Mouse (Mus musculus) heart, adult 8-10 months (tissue): Measurements from ENCODE around the gene Ift43. TPM values are rescaled to one million over a fixed set of nuclear protein-coding genes. Genes with fewer than 3 reads are reported as not detected.

ENCODE experiments used
- DNase-seq: peaks from one replicate; pipeline ENCODE4 v3.0.0; 2022; ENCODE audit warnings: low spot score
- total RNA-seq, 4 experiments: library from RNA; stranded (reverse); gene quantifications; 2 replicates each; pipeline ENCODE4 v1.2.4; 2022

Ift43 gene
- total RNA-seq = 10 to 100 TPM; 24.9 to 32.3 (median 27.7) TPM

DNA sequence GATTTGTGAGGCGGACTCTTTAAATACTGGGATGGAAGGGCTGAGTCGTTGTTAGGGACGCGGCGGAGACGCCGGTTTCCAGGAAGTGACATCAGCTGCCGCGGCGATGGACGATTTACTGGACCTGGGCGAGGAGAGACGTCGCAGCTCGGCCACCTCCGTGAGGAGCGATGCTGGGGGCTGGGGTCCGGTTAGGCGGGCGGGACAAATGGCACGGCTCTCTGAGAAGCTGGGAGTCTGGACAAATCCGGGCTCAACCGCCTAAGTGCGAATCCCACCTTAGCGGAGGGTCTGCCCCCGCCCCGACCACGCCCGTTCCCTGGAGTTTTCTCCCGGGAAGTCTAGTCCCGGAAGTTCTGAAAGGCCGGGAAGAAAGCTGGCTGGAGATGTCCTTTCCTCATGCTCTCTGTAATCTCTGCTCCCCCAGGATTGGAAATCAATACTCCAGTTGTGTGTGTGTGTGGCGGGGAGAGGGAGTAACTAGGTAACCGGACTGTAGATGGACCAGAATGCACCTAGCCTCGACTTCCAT lies at the start of gene Ift43:
Ift43 (plus strand) TSS at position 61 of the 532 bp plus-strand sequence.
- DNase-seq = peak; percentile 82

- DNase-seq = no peak
Measured at GRCm38 (mm10) chr12:86035586-86035985, 46.8 kb upstream of the Ift43 start.

DNA sequence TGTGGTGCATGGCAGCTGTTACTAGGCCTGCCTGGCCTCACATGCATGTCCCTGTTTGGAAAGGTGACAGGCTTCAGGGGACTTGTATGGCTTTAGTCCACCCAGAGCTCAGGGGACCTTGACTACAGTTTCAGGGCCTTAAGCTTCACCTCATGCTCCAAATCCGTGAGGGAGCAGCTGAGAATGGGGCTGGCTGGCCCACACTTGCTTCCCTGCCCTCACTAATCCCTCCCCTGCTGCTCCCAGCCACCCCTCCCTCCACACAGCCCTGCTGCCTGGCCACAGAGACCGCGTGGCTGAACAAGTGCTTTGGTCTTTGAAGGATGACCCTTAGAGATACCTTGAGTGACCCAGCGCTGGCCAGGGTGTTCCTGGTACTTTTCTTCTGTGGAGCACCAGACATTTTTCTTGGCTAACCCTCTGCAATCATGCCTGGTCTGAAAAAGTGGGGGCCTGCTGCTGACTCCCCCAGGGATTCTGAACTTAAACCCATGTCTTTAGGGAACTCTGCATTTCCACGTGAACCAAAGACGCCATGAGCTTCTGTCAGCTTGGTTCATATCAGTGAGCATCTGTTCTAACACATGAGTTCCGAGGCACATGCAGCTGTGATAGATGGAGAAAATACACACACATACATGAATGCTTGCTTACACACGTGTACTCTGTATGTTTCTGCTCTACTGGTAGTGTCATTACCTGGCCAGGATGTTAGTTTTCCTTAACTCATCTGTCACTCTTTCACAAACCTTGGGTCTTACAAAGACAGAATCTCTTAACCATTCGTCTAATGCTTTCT lies 45.8 kb upstream of the Ift43 start:
- DNase-seq = no peak

DNA sequence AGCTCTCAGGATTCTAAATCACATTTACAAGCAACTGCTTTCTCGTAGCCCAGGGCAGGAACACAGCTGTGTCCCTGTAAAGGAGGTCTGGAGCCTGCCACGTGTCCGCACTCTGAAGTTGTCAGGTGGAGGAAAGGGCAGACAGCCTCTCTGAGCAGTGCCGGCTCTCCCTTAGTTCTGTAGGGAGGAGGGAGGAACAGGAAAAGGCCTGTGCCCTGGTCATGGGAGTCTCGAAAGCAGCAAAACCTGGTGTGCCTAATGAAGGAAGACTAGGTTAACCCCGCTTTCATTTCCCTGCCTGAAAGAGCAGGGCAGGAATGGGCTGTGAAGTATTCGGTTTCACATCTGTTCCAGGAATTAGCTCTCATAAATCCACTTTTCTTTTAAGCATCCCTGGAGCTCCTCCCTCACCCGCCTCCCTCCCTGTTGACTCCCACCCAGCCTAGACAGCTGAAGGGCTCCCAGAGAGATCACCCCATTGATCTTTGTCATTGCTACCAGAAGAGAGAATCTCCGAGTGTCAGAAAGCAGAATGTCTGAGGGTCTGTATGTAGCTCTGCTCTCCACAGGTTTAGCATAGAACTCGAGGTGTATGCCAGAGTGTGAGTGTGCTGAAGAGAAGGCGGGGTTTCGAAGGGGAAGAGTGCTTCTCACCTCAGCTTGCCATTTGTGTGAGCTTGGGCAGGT lies 45.0 kb upstream of the Ift43 start:
- DNase-seq = no peak

DNA sequence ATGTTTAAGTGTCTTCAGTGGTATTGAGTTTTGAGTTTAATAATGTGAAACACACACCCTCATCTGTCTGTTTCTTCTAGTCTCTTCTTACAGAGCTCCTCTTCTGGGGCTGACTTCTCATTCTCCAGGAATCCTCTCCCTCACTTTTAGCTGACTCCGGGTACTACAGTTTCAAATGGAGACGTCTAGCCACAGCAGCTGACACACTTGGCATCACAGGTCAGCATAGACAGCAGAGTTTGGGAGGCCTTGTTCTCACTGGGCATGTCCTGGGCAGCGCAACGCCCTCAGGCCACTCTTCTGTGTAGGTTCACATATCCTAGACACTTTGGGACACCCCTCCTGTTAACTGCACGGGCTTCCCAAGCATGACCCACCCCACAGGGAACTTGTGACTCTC lies 43.3 kb upstream of the Ift43 start:
- DNase-seq = no peak

DNA sequence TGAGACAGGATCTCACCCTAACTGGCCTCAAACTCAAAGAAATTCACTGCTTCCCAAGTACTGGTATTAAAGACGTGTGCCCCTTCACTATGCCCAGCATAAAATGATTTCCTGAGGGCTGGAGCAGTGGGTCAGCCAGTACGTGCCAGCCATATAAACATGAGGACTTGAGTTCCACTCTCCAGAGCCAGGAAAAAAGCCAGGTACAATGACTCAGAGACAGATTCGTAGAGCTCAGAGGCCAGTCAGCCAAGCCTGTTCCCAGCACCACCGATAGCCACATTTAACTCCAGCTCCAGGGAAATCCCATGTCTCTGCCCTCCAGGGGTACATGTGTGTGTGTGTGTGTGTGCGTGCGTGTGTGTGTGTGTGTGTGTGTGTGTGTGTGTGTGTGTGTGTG lies 42.6 kb upstream of the Ift43 start:
- no peak for DNase-seq

DNA sequence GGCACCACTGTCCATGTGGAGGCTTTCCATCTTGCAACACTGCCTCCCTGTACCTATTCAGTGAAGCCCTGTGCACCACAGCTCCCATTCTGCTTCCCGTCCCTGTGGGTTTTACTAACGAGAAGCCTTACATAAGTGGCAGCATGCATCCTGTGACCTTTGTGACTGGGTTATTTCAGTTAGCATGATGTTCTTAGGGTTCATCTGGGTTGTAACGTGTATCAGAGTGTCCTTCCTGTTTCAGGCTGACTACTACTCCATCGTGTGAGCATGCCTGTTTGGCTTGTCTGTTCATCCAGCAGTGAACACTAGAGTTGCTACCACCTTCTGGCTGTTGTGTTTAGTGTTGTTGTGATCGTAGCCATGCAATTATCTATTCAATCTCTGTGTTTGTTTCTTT lies 36.2 kb upstream of the Ift43 start:
- no peak for DNase-seq

- no peak for DNase-seq
Measured at GRCm38 (mm10) chr12:86046776-86047175, 35.6 kb upstream of the Ift43 start.

DNA sequence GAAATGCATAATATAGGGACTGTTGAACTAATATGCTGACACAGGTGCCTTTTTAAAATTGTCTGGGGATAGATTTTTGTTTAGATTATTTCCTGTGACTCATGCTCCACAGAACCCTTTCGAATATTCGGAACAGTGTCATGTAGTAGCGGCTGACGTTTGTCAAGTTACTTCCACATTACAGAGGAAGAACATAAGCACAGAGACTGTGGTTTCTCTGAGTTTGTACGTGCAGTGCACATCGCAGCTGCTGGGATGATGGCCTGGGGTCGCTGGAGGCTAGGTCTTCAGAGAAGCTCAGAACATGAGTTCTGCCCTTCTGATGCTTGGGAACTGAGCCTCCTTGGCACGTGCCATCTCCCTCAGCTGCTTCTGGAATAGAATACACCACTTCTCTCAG lies 35.0 kb upstream of the Ift43 start:
- DNase-seq = no peak

- DNase-seq = no peak
Measured at GRCm38 (mm10) chr12:86049813-86050212, 32.5 kb upstream of the Ift43 start.

GRCm38 (mm10) chr12:86051477-86051876 lies 30.9 kb upstream of the Ift43 start:
- DNase-seq = no peak

DNA sequence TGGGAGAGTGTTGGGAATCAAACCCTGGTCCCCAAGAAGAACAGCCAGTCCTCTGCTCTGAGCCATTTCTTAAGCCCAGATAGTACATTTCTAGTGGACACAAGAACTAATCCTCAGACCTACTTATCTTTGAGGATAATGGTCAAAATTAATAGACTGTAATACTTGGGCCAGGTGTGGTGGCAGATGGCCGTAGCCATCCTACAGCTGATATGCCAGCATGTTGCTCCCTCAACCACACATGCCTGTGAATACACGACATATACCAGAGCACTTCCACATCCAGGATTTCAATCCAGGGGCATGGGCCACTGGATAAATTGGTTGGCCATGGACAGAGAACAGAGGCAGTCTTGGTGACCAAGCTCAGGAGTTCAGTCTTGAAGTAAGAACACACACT lies 27.0 kb upstream of the Ift43 start:
- no peak for DNase-seq

GRCm38 (mm10) chr12:86056976-86057375 lies 25.4 kb upstream of the Ift43 start:
- DNase-seq = peak; percentile 22

DNA sequence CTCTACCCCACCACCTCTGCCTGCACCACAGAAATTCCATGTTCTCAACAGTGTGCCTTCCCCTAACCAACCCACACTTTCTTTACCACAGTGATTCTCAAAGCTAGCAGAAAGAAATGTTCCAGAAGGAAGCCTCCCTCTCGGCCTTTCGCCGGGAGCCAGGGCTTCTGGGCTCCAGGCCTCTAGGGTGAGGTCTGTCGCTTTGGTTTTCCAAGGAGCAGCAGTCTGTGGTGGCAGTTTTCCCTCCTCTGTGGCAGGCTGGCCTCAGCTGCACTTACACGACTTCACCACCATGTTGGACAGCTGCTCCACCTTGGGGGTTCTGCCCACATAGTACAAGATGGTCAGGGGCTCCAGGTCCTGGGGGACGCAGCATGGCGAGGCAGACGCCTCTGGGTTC lies 24.8 kb upstream of the Ift43 start:
- no peak for DNase-seq

GRCm38 (mm10) chr12:86059341-86059740 lies 23.0 kb upstream of the Ift43 start:
- DNase-seq = no peak

DNA sequence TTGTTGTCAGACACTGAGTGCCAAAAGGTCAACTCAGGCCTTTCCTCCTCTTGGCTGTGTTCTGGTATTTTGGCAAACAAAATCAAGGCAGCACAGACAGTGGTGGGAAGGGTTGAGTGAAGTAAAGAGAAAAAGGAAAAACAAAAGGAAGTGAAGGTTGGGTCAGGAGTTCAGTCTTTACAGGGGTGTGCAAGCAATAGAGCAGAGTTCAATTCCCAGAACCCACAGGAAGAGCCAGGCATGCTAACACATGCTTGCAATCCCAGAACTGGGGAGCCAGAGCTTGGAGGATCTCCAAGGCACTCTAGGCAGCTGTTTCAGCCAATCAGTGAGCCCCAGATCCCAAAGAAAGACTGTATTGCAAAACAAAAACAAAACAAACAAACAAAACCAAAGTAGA lies 17.5 kb upstream of the Ift43 start:
- DNase-seq = no peak

GRCm38 (mm10) chr12:86071432-86071831 lies 10.9 kb upstream of the Ift43 start:
- no peak for DNase-seq

DNA sequence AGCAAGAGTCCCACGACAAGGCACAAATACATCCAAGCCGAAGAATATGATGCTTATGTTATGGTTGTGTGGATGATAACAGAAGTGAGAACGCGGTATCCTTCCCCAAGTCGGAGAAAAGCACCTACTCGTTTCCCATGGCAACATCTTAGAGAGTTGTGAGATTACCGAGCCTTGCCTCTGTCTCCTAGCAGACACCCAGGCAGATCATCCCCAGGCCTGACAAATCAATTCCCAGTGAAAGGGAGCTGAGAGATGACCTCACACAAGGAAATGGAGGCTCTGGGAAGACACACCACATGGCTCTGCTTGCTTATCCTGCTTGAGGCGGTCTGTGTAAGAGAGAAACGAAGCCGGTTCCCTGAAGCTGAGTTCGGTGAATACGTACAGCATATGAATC lies 7.7 kb upstream of the Ift43 start:
- no peak for DNase-seq

DNA sequence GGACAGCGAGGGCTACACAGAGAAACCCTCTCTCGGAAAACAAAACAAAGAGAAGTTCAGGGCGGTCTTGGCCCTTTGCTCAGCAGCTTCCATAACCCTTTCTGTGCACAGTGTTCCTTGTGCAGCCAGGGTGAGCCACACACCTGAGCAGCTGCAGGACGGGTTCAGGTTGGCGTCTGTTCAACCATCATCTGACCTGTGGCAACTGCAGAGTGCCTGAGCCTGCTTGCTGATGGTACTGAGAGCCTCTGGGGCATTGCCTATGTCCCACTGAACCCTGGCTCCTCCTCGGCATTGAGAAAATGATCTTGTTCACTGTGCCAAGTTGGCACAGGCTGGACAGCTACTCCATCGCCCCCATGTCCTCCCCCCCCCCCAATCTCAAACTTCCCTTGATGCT lies 7.0 kb upstream of the Ift43 start:
- DNase-seq = no peak

DNA sequence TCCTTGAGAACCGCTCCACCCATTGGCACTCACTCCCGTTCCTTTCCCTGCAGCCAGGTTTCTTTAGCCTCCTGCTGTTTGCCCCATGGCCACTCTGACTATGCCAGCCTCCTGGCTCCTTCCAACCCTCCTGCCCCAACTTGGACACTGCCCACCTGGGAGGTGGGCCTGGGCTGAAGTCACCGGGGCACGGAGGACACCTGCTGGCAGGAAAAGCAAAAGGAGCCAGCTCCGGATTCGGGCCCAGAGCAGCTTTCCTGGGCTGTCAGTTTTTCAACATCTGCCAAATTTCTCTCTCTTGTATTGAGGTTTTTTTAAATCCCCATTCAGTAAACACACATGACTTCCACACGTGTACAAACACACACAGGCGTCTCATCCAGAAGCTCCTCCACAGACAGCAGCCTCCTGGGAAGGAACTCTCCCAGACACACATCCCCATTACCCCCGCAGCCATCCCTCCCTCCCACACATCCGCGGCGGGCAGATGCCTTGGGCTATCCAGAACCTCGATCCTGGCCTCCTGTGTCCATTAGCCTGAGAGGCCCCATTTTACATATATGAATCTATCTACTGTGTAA lies 5.9 kb upstream of the Ift43 start:
- DNase-seq = no peak

DNA sequence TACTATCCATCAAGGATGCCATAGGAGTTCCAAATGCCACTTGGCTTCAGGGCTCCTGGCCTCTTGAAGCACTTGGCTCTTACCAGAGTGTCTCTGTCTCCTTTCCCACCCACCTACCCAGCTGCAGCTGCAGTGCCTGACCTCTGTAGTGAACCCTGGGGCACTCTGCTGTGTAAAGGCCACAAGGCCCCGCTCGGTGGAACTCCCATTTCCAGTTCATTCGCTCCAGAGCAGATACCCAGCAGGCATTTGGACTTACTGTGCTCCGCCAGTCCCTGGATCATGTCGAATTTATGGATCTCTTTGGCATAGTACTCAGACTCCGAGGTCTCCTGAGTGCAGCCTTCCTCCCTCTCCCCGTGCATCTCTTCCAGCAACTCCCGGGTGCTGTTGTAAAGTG lies 5.0 kb upstream of the Ift43 start:
- no peak for DNase-seq

GRCm38 (mm10) chr12:86077736-86078135 lies 4.6 kb upstream of the Ift43 start:
- DNase-seq = no peak

DNA sequence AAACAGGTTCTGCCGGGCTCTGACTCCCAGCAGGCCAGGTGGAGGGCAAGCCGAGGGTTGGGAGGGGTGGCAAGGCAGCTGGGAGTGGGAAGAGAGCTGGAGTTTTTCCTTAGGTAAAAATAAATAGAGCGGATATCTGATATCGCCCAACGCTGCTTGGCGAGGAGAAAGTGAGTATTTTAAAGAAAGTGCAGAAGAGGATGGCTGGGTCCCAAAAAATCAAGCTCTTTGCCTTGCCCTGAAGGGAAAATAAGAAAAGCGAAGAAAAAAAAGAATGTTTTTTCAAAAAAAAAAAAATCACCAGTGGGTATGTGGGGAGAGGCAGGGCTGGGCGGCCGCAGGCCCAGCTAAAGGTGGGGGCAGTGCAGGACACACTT lies 4.2 kb upstream of the Ift43 start:
- DNase-seq = no peak
